Mouse (Mus musculus) limb, embryonic 10.5 days (tissue): Measurements from ENCODE around the gene Lyrm2. TPM values are rescaled to one million over a fixed set of nuclear protein-coding genes. Genes with fewer than 3 reads are reported as not detected.
A peak's percentile ranks its signal among the peaks of the same experiment; 100 is the strongest.

Experiments used
- DNase-seq: peaks from one replicate; pipeline ENCODE4 v3.0.0-alpha.2; 2017; ENCODE audit warnings: low spot score
- H3K27ac ChIP-seq: fragments of 300-500 bp; sonication (generic); 2 replicates; pipeline ENCODE4 v1.5.1; 2016; ENCODE audit warnings: mild to moderate bottlenecking
- H3K27me3 ChIP-seq: fragments of 300-500 bp; sonication (generic); 2 replicates; pipeline ENCODE4 v1.6.1; 2016; ENCODE audit warnings: low read depth, mild to moderate bottlenecking; ENCODE audit not compliant: poor library complexity, severe bottlenecking
- H3K36me3 ChIP-seq: fragments of 300-500 bp; sonication (generic); 2 replicates; pipeline ENCODE4 v1.6.1; 2016; ENCODE audit warnings: mild to moderate bottlenecking, moderate library complexity
- H3K4me1 ChIP-seq: fragments of 300-500 bp; sonication (generic); 2 replicates; pipeline ENCODE4 v1.6.1; 2016
- H3K4me3 ChIP-seq: fragments of 300-500 bp; sonication (generic); 2 replicates; pipeline ENCODE4 v1.5.1; 2016; ENCODE audit warnings: mild to moderate bottlenecking, moderate library complexity
- H3K9me3 ChIP-seq: fragments of 300-500 bp; sonication (generic); replicated peaks from 2 replicates; pipeline ENCODE4 v1.6.1; 2016; ENCODE audit warnings: mild to moderate bottlenecking
- WGBS: fragments of 180-500 bp; shearing (Covaris S2); methylation state at CpG from one replicate; pipeline ENCODE4 v1.1.7; 2016; 5-methylcytosine and 5-hydroxymethylcytosine counted together
- polyA plus RNA-seq: library from polyadenylated mRNA; unstranded; fragments of >200 nt; fragmentation: Nextera tagmentation; extraction: Ambion mirVana; gene quantifications from 2 replicates; pipeline ENCODE4 v1.2.1, GENCODE M21; 2016

Lyrm2 gene
- 85.3 and 94.7 TPM in 2 replicates for polyA plus RNA-seq

DNA sequence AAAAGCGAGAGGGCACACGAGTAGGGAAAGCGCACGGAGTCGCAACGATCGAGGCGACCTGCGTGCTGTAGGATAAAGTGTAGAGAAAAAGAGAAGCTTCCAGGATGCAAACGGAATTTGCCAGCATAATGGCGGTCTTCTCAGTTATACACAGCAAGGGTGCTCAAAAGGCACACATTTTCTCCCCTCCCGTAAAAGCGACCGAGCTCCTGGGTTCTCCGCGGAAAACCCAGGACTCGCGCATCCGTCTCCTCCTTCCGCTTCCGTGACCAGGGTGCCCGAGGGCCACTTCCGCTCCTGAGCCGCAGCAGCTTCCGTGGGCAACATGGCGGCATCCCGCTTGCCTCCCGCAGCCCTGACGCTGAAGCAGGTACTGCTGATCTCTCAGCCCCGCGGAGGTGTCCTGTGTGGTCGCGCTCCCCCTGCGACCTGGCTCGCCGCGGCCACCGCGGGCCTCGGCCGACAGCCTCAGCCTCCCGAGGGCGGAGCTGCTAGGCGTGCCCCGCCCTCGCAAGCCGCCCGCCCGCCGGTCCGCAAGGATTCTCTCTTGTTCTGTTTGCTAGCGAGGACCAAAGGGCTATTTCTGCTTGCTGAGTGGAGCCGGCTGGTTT, at the start of gene Lyrm2:
Lyrm2 (plus strand) TSS at position 288 of the 611 bp plus-strand sequence.
- Histone ChIP-seq H3K27ac (peak within 1 kb of the TSS; percentile 99), H3K4me3 (peak within 1 kb of the TSS; percentile 84), H3K27me3 (no peaks in the 10 kb centered on the region), H3K36me3 (peaks cover 14% of the 10 kb centered on the region), H3K4me1 (peaks cover 7% of the 10 kb centered on the region), H3K9me3 (no peaks in the 10 kb centered on the region)
- WGBS, result 1% methylated on average over 53 of the region's 53 CpGs
- DNase-seq, result peak; percentile 92

DNA sequence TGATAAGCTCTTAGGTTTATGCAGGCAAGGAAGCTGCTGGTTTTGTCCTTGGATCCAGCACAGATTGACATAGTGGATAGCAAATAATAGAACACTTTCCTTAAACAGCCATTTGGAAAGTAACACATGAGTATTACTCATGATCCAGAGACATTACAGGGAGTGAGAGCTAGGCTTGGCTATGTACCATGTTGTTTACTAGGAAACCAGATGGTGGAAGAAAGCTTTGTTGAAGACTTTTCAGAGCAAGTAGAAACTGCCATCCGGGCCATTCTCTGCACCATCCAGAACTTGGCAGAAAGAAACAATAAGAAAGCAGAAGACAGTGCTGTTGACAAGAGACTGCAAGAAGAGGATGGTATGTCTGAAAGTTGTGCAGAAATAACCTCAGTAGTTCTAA, 49.3 kb upstream of the Lyrm2 start:
- 100% methylated on average over 1 of the region's 1 CpGs for WGBS
- no peak overlapping the region for H3K4me3 ChIP-seq
- H3K9me3 ChIP-seq, result no peaks in the 10 kb centered on the region
- H3K36me3 ChIP-seq, result peaks cover 92% of the 10 kb centered on the region
- no peaks in the 10 kb centered on the region for H3K27me3 ChIP-seq
- no peak for DNase-seq
- H3K4me1 ChIP-seq, result no peaks in the 10 kb centered on the region
- no peak overlapping the region for H3K27ac ChIP-seq

GRCm38 (mm10) chr4:32757430-32757829, 42.6 kb upstream of the Lyrm2 start:
- no peaks in the 10 kb centered on the region for H3K4me1 ChIP-seq
- no peak for DNase-seq
- H3K27me3 ChIP-seq, result no peaks in the 10 kb centered on the region
- H3K27ac ChIP-seq, result no peak overlapping the region
- no peaks in the 10 kb centered on the region for H3K9me3 ChIP-seq
- WGBS, result 91% methylated on average over 2 of the region's 2 CpGs
- no peak overlapping the region for H3K4me3 ChIP-seq
- H3K36me3 ChIP-seq, result peaks cover 94% of the 10 kb centered on the region

DNA sequence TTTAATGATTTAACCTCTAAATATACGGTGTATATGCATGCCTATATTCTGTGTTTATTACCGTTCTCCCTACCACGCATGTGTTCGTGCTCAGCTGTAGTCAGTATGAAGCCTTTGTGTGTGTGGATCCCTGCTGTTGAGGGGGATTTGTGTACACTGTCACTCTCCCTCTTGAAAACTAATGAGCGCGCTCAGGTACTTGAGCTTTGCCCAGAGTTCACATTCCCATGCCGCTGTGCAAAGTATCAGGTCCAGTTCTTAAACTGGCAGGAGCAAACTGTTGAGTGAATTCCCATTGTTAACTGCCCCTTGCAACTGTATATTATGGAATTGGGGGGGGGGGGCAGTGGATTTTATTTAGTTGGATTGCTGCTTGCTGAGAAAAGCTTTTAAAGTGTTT, 32.6 kb upstream of the Lyrm2 start:
- no peak for DNase-seq
- Histone ChIP-seq H3K27me3 (no peaks in the 10 kb centered on the region), H3K4me1 (no peaks in the 10 kb centered on the region), H3K4me3 (no peak overlapping the region), H3K27ac (no peak overlapping the region), H3K36me3 (peaks cover 95% of the 10 kb centered on the region), H3K9me3 (no peaks in the 10 kb centered on the region)
- WGBS, result 94% methylated on average over 7 of the region's 7 CpGs

GRCm38 (mm10) chr4:32768046-32768445, 32.0 kb upstream of the Lyrm2 start:
- H3K36me3 ChIP-seq, result peaks cover 95% of the 10 kb centered on the region
- no peaks in the 10 kb centered on the region for H3K27me3 ChIP-seq
- H3K9me3 ChIP-seq, result no peaks in the 10 kb centered on the region
- no peaks in the 10 kb centered on the region for H3K4me1 ChIP-seq
- no peak for DNase-seq
- H3K4me3 ChIP-seq, result no peak overlapping the region
- WGBS, result 95% methylated on average over 10 of the region's 10 CpGs
- H3K27ac ChIP-seq, result no peak overlapping the region

GRCm38 (mm10) chr4:32770284-32770810, 29.7 kb upstream of the Lyrm2 start:
- H3K27me3 ChIP-seq, result no peaks in the 10 kb centered on the region
- no peak overlapping the region for H3K27ac ChIP-seq
- peaks cover 97% of the 10 kb centered on the region for H3K36me3 ChIP-seq
- H3K4me3 ChIP-seq, result no peak overlapping the region
- H3K9me3 ChIP-seq, result no peaks in the 10 kb centered on the region
- DNase-seq, result no peak
- H3K4me1 ChIP-seq, result no peaks in the 10 kb centered on the region
- WGBS, result 93% methylated on average over 7 of the region's 7 CpGs

DNA sequence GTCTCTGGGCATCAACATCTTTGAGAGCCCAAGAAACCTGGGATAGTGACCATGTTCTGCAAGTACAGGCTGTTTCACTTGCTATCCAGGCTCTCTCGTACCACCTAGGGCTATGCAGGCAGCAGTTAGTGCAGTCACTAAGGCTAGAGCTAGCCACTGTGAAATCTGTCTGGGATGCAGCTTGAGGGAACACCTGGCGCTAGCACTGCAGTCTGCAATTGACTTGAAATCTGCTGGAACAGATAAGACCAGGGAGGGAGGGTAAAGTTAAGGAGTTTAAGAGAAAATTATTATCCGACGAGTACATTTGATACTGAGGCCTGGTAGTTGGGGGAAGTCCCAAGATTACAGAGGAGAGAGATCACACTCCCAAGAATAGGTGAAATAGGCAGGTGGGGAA, 20.1 kb upstream of the Lyrm2 start:
- H3K4me1 ChIP-seq, result no peaks in the 10 kb centered on the region
- WGBS, result 93% methylated on average over 4 of the region's 4 CpGs
- H3K4me3 ChIP-seq, result no peak overlapping the region
- H3K36me3 ChIP-seq, result peaks cover 56% of the 10 kb centered on the region
- no peak overlapping the region for H3K27ac ChIP-seq
- no peak for DNase-seq
- H3K9me3 ChIP-seq, result no peaks in the 10 kb centered on the region; the same call in 1 of the 2 replicates
- H3K27me3 ChIP-seq, result no peaks in the 10 kb centered on the region

DNA sequence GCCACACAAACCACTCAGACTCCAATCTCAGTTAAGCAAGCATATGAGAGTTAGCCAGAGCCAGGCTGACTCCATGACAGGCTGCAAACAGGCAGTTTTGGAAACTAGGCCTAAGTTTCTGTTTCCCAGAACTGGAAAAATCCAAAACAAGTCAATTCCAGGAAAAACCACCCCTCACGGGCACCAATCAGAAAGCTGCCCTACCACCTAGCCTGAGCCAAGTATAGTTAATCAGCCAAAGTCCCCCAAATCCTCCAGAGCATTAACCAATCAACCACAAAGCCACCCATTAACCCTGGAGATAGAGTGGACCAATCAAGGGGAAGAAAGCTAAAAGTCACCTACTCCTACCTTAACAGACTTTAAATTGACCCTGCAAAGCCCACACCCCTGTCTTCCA, 12.9 kb upstream of the Lyrm2 start:
- Histone ChIP-seq H3K4me1 (no peaks in the 10 kb centered on the region), H3K4me3 (no peak overlapping the region), H3K9me3 (no peaks in the 10 kb centered on the region; the same call in 1 of the 2 replicates), H3K36me3 (no peaks in the 10 kb centered on the region), H3K27ac (no peak overlapping the region), H3K27me3 (no peaks in the 10 kb centered on the region)
- 90% methylated on average over 1 of the region's 1 CpGs for WGBS
- DNase-seq, result no peak

DNA sequence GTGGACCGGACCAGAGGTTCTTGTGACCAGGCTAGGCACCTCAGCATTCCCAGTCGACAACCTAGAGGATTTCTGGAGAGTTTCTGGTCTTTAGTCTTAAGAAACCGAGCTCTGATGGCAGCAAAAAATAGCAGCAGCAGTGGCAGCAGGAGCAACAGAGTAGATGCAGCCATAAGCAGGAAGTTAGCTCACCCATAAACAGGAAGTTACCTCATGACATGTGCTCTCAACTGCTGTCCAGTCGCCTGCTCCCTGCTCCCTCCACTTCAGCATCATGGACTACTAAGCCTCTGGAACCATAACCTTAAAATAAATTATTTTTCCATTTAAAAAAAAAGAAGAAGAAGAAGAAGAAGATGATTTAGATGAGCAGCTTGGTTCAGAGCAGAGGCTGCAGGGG, 11.0 kb upstream of the Lyrm2 start:
- Histone ChIP-seq H3K4me1 (no peaks in the 10 kb centered on the region), H3K4me3 (no peak overlapping the region), H3K27me3 (no peaks in the 10 kb centered on the region), H3K36me3 (no peaks in the 10 kb centered on the region), H3K9me3 (no peaks in the 10 kb centered on the region; the same call in 1 of the 2 replicates), H3K27ac (no peak overlapping the region)
- 89% methylated on average over 4 of the region's 4 CpGs for WGBS
- DNase-seq, result no peak

DNA sequence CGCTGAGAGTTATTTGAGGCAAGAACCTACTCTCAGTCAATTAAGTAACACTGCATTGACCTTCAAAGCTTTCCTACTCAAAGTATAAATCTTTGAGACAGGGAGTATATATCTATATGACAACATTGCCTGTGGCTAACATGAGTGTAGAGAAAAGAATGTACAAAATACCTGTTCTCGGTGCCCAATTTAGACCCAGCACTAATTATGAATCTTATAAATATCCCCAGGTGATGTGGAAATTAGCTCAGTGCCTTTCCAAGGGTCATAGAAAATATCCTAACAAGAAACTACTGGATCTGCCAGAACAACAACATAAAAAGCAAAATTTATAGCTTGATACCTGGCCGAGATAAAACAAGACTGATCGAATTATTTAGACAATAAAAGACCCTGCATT, 1.1 kb upstream of the Lyrm2 start:
- Histone ChIP-seq H3K27ac (no peak overlapping the region), H3K4me3 (no peak overlapping the region), H3K4me1 (peaks cover 7% of the 10 kb centered on the region), H3K9me3 (no peaks in the 10 kb centered on the region), H3K36me3 (peaks cover 14% of the 10 kb centered on the region), H3K27me3 (no peaks in the 10 kb centered on the region)
- 96% methylated on average over 4 of the region's 4 CpGs for WGBS
- no peak for DNase-seq

DNA sequence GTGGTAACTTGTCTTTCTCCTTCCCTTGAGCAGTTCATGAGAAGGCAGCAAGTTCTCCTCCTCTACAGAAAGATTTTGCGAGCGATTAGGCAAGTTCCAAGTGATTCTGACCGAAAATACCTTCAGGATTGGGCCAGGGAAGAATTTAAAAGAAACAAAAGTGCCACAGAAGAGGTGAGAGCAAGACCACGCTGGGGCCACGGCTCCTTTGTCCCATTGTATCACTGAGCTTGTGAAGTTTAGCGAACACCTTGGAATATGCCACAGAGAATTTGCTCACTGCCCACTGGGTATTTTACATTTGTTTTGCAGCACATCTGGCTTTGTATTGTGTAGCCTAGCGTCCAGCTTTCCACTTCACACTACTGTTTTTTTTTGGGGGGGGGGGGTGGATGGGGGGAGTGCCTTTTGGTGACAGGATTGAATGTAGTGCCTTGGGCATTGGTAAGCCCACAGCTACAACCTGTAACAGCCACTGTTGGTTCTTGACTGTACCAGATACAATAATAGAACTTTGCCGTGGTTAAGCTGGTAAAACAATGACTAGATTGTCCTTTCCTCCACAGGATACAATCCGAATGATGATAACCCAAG, 621 bp downstream of the Lyrm2 start:
- DNase-seq, result no peak
- peak overlapping the region; percentile 84 for H3K4me3 ChIP-seq
- no peaks in the 10 kb centered on the region for H3K27me3 ChIP-seq
- peak overlapping the region; percentile 99 for H3K27ac ChIP-seq
- H3K9me3 ChIP-seq, result no peaks in the 10 kb centered on the region
- WGBS, result 24% methylated on average over 9 of the region's 9 CpGs
- H3K4me1 ChIP-seq, result peaks cover 7% of the 10 kb centered on the region
- H3K36me3 ChIP-seq, result peaks cover 14% of the 10 kb centered on the region

DNA sequence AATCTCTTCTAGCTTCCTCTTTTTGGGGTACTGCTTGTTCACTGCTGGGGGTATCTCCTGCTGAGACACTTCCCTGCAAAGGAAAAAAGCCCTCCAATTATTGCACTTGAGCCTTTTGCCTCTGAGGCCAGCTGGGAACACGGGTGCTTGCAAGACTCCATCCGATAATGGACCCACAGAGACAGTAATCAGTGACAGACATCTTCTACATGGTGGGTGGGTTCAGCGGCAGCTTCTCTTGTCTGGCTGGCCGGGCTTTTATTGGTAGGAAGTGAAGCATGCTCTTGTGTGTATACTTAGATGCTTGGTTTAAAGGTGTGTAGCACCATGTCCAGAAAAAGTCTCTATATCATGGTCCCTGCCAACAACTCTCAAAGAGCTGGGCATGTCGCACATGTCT, 17.4 kb downstream of the Lyrm2 start:
- Histone ChIP-seq H3K36me3 (no peaks in the 10 kb centered on the region; the same call in 1 of the 2 replicates), H3K9me3 (no peaks in the 10 kb centered on the region)
- WGBS, result 76% methylated on average over 5 of the region's 5 CpGs

GRCm38 (mm10) chr4:32820676-32821075, 20.6 kb downstream of the Lyrm2 start:
- WGBS, result 97% methylated on average over 3 of the region's 3 CpGs
- no peaks in the 10 kb centered on the region for H3K36me3 ChIP-seq

More for the DNA sequence above, 17.4 kb downstream of the Lyrm2 start:
- Histone ChIP-seq H3K27me3 (no peaks in the 10 kb centered on the region), H3K4me1 (no peaks in the 10 kb centered on the region), H3K4me3 (no peak overlapping the region), H3K27ac (no peak overlapping the region)
- DNase-seq, result no peak

More at GRCm38 (mm10) chr4:32820676-32821075, 20.6 kb downstream of the Lyrm2 start:
- no peak for DNase-seq
- Histone ChIP-seq H3K4me3 (no peak overlapping the region), H3K27me3 (no peaks in the 10 kb centered on the region), H3K27ac (no peak overlapping the region), H3K9me3 (no peaks in the 10 kb centered on the region), H3K4me1 (no peaks in the 10 kb centered on the region)
